Mouse (Mus musculus) limb, embryonic 14.5 days (tissue): ENCODE data around the gene Asxl2. TPM values are rescaled to one million over a fixed set of nuclear protein-coding genes. Genes with fewer than 3 reads are reported as not detected.

Experiments used
- ATAC-seq: fragments of 200-750 bp; cut with Nextera tagmentation; 2 replicates; pipeline ENCODE4 v1.8.0; 2017; ENCODE audit warnings: low read depth, moderate number of reproducible peaks, moderate TSS enrichment; ENCODE audit not compliant: low FRiP score
- DNase-seq: peaks from one replicate; pipeline ENCODE4 v3.0.0-alpha.2; 2015; ENCODE audit warnings: low spot score
- H3K27ac ChIP-seq: fragments of 300-500 bp; sonication (generic); replicated peaks from 2 replicates; pipeline ENCODE4 v1.5.1; 2014; ENCODE audit warnings: low read depth, mild to moderate bottlenecking, low read length, moderate library complexity, mixed read lengths
- H3K27me3 ChIP-seq: fragments of 300-500 bp; sonication (generic); 2 replicates; pipeline ENCODE4 v1.6.1; 2014; ENCODE audit warnings: low read length, mixed read lengths; ENCODE audit not compliant: control insufficient read depth, insufficient read depth
- H3K36me3 ChIP-seq: fragments of 300-500 bp; sonication (generic); 2 replicates; pipeline ENCODE4 v1.6.1; 2014; ENCODE audit warnings: mild to moderate bottlenecking, low read length, moderate library complexity, mixed read lengths; ENCODE audit not compliant: control insufficient read depth, insufficient read depth
- H3K4me1 ChIP-seq: fragments of 300-500 bp; sonication (generic); 2 replicates; pipeline ENCODE4 v1.6.1; 2014; ENCODE audit warnings: antibody characterized with exemption, low read length, mixed read lengths; ENCODE audit not compliant: control insufficient read depth, insufficient read depth
- H3K4me2 ChIP-seq: fragments of 300-500 bp; sonication (generic); replicated peaks from 2 replicates; pipeline ENCODE4 v1.6.1; 2014; ENCODE audit warnings: low read depth, mild to moderate bottlenecking, low read length, moderate library complexity; ENCODE audit not compliant: severe bottlenecking
- H3K4me3 ChIP-seq: fragments of 300-500 bp; sonication (generic); replicated peaks from 2 replicates; pipeline ENCODE4 v1.5.1; 2014; ENCODE audit warnings: low read length
- H3K9ac ChIP-seq: fragments of 300-500 bp; sonication (generic); 2 replicates; pipeline ENCODE4 v1.6.1; 2014; ENCODE audit warnings: mild to moderate bottlenecking, low read depth, low read length, moderate library complexity; ENCODE audit not compliant: severe bottlenecking
- H3K9me3 ChIP-seq: fragments of 300-500 bp; sonication (generic); 2 replicates; pipeline ENCODE4 v1.6.1; 2016; ENCODE audit warnings: low read length; ENCODE audit not compliant: control insufficient read depth
- POLR2A ChIP-seq: fragments of 200-500 bp; IDR thresholded peaks from 2 replicates; pipeline ENCODE4 v1.8.0; 2012; ENCODE audit warnings: inconsistent platforms, mild to moderate bottlenecking, moderate library complexity, borderline replicate concordance; ENCODE audit not compliant: insufficient read depth, insufficient read length; ENCODE audit errors: extremely low read depth
- WGBS: fragments of 180-500 bp; shearing (Covaris S2); extraction: QIAGEN DNeasy Blood & Tissue Kit; methylation state at CpG from one replicate; pipeline ENCODE4 v1.1.7; 2014; 5-methylcytosine and 5-hydroxymethylcytosine counted together
- polyA plus RNA-seq, 2 experiments: library from polyadenylated mRNA; depleted of rRNA in 1 of 2; stranded (reverse) in 1 of 2; unstranded in 1 of 2; fragments of >200 nt; fragmentation: Nextera tagmentation in 1 of 2; extraction: Ambion mirVana in 1 of 2; gene quantifications; 2 replicates each; pipeline versions ENCODE4 v1.2.1 to v1.2.3; 2012 to 2014

Asxl2 gene
- polyA plus RNA-seq, 2 experiments = 13.6 to 14.7 TPM

GRCm38 (mm10) chr12:3385940-3386339 is 40.7 kb upstream of the Asxl2 start:
- H3K4me2 ChIP-seq = no peak overlapping the region
- no peak for DNase-seq
- WGBS = 76% methylated on average over 10 of the region's 10 CpGs
- no peak overlapping the region for H3K9ac ChIP-seq
- ATAC-seq = no peak
- no peak overlapping the region for H3K27ac ChIP-seq
- no peaks in the 10 kb centered on the region for H3K9me3 ChIP-seq
- H3K27me3 ChIP-seq = no peaks in the 10 kb centered on the region
- H3K4me3 ChIP-seq = no peak overlapping the region
- peaks cover 67% of the 10 kb centered on the region for H3K36me3 ChIP-seq
- no peak for TF ChIP-seq POLR2A
- no peaks in the 10 kb centered on the region for H3K4me1 ChIP-seq

- Histone ChIP-seq H3K27me3 (no peaks in the 10 kb centered on the region), H3K9me3 (no peaks in the 10 kb centered on the region), H3K36me3 (peaks cover 49% of the 10 kb centered on the region), H3K4me2 (no peak overlapping the region), H3K9ac (no peak overlapping the region), H3K4me3 (no peak overlapping the region), H3K27ac (no peak overlapping the region), H3K4me1 (no peaks in the 10 kb centered on the region)
- DNase-seq = no peak
- 94% methylated on average over 16 of the region's 16 CpGs for WGBS
- TF ChIP-seq POLR2A = no peak
- no peak for ATAC-seq
These were observed 38.8 kb upstream of the Asxl2 start for GRCm38 (mm10) chr12:3387891-3388290.

- no peak for ATAC-seq
- no peaks in the 10 kb centered on the region for H3K4me1 ChIP-seq
- H3K27ac ChIP-seq = no peak overlapping the region
- H3K9ac ChIP-seq = no peak overlapping the region
- DNase-seq = no peak
- peaks cover 54% of the 10 kb centered on the region for H3K36me3 ChIP-seq
- no peaks in the 10 kb centered on the region for H3K9me3 ChIP-seq
- H3K4me2 ChIP-seq = no peak overlapping the region
- no peak for TF ChIP-seq POLR2A
- H3K4me3 ChIP-seq = no peak overlapping the region
- WGBS = 92% methylated on average over 12 of the region's 12 CpGs
- no peaks in the 10 kb centered on the region for H3K27me3 ChIP-seq
These were observed 37.3 kb upstream of the Asxl2 start for GRCm38 (mm10) chr12:3389394-3389793.

GRCm38 (mm10) chr12:3390071-3390470 is 36.6 kb upstream of the Asxl2 start:
- Histone ChIP-seq H3K36me3 (peaks cover 59% of the 10 kb centered on the region), H3K4me3 (no peak overlapping the region), H3K4me2 (no peak overlapping the region), H3K9ac (no peak overlapping the region), H3K4me1 (no peaks in the 10 kb centered on the region), H3K27me3 (no peaks in the 10 kb centered on the region), H3K9me3 (no peaks in the 10 kb centered on the region), H3K27ac (no peak overlapping the region)
- 86% methylated on average over 2 of the region's 2 CpGs for WGBS
- DNase-seq (no peak), ATAC-seq (no peak)
- no peak for TF ChIP-seq POLR2A

- ATAC-seq (peak; percentile 85), DNase-seq (peak; percentile 73)
- H3K9me3 ChIP-seq = no peaks in the 10 kb centered on the region
- WGBS = 40% methylated on average over 12 of the region's 12 CpGs
- H3K36me3 ChIP-seq = peaks cover 61% of the 10 kb centered on the region
- no peak overlapping the region for H3K27ac ChIP-seq
- H3K4me2 ChIP-seq = no peak overlapping the region
- no peaks in the 10 kb centered on the region for H3K4me1 ChIP-seq
- no peak overlapping the region for H3K9ac ChIP-seq
- H3K4me3 ChIP-seq = no peak overlapping the region
- H3K27me3 ChIP-seq = no peaks in the 10 kb centered on the region
- no peak for TF ChIP-seq POLR2A
These were observed 35.9 kb upstream of the Asxl2 start for GRCm38 (mm10) chr12:3390577-3391262.
